Mouse (Mus musculus) fat pad, adult 2 months (tissue): ENCODE data around the gene Poglut1.

Experiments used
- DNase-seq: peaks from one replicate; pipeline ENCODE4 v3.0.0-alpha.2; 2011; ENCODE audit warnings: low read depth, low spot score; ENCODE audit errors: extremely low read depth

Poglut1 gene

DNA sequence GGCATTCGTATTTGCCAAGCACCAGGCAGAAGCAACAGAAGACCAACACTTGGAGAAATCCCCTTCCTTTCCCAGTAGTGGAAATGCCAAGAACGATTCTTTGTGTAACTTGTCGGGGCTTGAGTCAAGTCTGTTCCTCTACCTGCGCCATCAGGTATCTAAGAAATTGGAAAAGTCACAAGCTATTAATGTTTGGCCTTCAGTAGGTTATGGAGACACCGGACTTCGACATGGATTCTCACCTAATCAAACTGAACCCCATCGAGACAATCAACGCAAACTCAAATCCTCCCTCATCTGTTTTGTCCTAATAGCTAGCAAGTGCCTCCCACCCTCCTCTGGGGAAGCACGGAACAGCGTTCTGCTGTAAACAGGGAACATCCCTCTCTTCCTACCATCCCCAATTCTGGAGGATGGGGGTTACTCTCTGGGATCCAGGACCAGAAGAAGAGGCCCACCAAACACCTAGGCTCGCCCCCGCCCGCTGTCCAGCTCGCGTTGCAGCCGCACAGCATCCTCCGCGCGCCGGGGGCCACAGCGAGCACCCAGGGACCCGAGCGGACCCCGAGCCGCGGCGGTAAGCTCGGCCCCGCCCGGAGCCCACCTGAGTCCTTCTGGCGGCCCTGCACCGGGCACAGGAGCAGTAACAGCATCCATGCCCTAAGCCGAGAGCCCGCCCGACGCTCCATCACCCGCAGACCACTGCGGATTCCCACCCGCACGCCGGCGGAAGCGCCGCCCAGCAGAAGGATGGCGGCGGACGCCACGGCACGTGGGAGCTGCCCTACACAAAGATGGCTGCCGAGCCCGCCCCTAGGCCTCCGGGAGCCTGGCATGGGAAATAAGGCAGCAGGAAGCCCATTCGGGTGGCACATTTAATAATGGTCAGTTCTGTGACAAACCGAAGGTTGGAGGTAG is at the start of gene Poglut1:
Gene Poglut1 (minus strand): TSS at position 780 of the 918 bp plus-strand sequence.
- DNase-seq: no peak

DNA sequence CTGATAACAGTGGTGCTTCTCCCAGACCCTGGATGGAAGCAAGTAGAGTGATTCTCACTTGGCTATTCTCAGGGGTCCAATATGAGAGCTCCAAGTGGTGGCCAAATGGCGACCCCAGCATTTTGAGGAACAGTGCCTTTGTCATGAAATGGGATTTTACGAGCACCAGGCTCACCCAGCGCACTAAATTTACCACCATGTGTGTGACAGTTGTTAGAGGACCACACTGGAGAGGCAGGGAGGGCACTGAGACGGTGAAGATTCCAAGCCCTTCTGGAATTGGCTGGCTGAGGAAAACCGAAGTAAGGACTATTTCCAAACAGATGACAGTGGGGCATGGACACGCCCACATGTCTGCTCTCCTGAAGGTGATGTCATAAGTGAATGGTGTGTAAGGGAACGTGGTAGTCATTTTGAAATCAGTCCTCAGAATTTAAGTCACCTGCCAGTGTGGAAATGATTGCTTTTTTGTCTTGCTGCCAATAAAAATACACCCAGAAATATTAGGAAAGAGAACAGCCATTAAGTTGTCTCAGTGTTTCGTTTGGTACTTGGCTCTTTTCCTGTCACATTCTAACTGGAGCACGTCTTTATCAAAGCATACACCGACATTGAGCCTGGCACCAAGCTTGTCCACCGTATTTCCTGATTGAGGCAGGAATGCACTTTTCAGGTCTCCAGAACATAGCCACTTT is 49.1 kb upstream of the Poglut1 start:
- peak; percentile 87 for DNase-seq

DNA sequence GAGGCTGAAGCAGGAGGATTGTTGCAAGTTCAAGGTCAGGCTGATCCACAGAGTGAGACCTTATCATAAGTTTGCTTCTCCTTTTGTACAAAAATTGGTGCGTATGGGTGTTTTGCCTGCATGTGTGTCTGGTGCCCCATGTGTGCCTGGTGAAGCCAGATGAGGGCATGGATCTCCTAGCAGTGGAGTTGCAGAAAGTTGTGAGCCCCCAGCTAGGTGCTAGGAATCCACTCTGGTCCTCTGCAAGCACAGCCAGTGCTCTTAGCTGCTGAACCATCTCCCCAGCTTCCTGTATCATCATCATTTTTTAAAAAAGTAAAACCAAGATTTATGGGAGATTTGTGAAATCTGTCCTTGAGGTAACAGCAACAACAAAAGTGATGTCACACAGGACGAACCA is 46.6 kb upstream of the Poglut1 start:
- DNase-seq: no peak

- no peak for DNase-seq
These were observed 46.0 kb upstream of the Poglut1 start for GRCm38 (mm10) chr16:38596099-38596498.

DNA sequence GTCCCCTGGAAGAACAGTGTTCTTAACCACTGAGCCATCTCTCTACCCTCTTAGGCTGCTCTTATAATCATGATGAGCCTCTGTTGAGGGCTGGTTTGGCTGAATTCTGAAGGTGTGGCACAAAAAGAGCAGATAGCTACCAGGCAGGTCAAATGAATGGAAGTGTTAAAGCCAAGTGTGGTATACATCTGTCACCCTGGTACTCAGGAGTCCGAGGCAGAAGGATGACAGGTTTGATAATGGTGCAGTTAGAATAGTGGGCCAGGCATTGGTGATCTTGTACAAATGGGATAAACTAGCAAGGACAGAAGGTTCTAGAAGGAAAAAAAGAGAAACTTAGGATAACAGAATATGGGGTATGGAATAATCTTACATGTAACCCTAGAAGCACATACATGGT is 44.4 kb upstream of the Poglut1 start:
- no peak for DNase-seq

- DNase-seq: no peak
These were observed 42.9 kb upstream of the Poglut1 start for GRCm38 (mm10) chr16:38592946-38593345.

DNA sequence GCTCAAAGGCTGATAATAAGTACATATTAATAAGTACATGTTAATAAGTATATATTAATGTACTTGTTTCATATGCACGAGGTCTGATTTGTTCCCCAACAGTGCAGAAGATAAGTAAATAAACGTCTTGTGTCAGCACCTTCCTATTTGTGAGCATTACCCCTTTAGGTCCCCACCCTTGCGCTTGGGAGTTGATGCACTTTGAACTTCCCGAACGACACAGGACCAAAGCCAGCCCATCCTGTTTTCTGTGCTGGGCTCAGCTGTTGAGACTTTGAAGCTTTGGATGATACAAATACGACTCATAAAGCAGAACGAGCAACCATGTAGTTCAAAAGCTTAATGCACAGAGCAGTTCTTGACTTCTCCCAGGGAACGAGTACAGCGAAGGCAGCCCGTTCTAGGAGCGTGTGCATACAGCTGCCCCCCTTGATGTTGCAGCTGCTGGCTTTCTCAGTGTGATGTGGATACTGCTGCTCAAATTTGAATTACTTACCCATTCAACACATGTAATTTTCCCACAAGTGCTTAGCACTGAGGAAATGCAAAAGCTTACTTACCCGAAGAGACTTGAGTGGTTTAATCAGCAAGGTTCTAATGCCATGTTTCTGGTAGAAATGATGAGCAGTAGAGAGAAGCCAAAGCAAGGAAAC is 42.1 kb upstream of the Poglut1 start:
- DNase-seq: no peak

DNA sequence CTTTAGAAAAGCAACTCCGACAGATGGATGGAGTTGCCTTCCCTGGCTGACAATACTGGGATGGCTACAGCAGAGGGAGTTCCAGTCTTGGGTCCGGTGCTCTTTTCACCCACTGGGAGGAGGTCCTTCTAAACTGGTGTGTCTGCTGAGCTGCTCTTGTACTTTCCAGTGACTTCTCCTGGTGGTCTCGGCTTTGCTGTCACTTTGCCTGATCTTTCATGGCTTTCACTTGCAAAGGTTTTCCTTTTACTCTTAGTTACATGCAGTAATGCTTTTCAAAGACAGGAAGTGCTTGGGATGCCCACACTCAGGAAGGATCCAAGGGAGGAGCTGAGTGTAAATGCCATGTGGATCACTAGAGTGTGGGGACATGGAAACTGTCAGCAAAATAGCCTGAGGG is 41.4 kb upstream of the Poglut1 start:
- no peak for DNase-seq

DNA sequence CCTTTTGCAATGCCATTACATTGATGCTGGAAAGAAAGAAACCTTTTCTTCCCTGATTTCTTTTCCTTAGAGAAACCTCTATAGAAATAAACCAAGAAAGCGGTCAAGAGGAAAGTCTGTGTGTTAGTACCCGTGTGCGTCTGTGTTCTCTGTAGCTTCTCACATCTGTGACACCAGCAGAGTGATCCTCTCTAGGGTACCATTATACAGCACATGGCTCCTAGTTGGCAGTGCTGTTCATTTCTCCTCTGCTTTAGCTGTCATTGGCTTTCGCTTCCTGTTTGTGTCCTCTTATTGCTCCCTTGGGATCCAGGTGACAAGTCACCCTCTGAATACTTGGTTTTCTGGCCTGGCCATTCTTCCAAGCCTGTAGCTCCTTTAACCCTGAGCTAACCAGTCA is 37.5 kb upstream of the Poglut1 start:
- DNase-seq: no peak

DNA sequence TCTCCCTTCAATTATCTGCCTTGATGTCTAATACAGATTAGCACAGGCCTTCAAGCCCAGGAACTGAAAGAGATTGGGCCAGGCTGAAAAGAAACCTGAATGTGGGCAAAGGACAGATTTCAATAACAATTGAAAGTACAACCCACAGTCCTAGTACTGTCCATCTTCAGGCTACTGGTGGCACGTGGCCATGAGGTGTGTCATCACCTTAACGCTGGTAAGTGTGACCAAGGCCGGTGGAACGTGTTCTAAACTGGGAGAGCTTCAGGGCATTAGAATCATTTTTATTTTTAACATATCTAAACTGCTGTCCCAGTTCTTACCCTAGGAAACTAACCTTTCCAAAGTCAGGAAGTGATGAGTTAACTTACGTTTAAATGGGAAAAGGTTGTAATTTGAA is 37.1 kb upstream of the Poglut1 start:
- no peak for DNase-seq

- DNase-seq: no peak
These were observed 35.1 kb upstream of the Poglut1 start for GRCm38 (mm10) chr16:38585186-38585585.

GRCm38 (mm10) chr16:38584761-38585160 is 34.7 kb upstream of the Poglut1 start:
- DNase-seq: no peak

- no peak for DNase-seq
These were observed 21.4 kb upstream of the Poglut1 start for GRCm38 (mm10) chr16:38571481-38571880.

DNA sequence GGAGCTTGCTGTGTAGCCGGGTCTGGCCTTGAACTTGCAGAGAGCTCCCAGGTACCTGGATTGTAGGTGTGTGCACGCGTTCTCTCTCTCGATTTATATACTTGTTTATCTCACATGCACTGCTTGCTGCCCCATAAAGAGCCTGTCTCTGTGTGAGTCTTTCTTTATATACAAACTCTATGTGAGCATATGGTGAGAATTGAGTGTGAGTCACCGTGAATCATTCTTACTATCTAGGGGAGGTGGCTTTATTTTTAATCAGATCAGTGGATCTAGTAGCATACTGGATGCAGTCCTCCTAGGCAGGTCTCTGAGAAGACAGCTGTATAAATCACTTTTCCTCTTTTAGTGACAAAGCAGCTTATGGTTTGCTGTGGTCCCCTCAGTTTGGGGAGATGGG is 18.1 kb upstream of the Poglut1 start:
- DNase-seq: no peak

DNA sequence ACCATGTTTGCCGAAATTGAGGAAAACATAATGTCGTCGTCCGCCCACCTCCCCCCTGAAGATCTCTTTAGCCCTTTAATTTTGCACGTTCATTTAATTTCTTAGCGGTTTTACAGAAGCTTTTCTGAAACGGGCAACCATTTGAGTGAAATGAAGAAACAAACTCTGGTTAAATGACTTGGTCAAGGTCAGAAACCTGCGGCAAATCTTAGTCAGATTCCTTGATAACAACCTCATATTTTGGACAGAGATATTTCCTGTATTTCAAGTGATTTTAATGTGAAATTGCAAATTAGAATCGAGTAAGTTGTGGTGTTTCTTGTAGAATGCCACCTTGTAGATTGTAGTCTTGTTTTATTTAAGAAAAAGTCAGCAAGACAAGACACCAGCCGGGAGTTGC is 13.5 kb upstream of the Poglut1 start:
- DNase-seq: no peak

DNA sequence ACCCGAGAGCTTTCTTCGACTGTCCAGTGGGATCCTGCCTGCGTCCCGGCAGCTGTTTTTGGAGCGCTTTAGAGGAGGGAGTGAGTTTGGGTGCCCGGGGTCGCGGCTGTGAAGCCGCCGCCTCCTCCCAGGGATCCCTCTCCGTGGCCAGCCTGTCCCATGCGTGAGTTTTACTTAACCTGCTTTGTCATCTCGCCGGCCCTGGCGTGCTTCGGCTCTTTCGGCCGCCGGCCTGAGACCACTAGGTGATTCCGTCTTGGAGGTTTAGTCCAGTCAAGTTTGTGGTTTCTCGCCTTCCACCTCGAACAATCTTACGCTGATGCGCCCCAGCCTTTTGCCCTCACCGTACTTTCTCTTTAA is 12.9 kb upstream of the Poglut1 start:
- DNase-seq: no peak

- DNase-seq: no peak
These were observed 12.3 kb upstream of the Poglut1 start for GRCm38 (mm10) chr16:38562131-38562967.

DNA sequence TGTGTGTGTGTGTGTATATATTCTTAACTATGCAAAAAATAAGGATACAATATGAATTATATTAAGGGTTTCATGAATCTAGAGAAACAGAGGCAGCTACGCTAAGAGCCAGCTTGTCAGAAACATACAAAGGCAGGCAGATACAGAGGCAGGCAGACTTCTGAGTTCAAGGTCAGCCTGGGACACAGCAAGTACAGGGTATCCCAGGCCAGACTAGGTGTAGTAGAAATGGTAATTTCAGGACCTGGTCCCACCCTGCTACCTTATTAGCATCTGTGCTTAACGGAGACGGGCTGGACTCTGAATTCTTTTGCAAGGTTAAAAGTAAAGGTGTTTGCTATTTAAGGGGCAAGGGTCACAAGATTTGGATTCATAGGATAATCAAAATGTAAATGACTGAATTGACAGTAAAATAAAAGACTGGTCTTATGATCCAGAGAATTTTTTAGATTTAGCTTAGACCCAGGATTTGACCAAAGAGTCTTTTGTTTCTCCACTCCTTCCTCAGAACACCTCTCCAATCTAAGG is 8.2 kb upstream of the Poglut1 start, which contains the start of gene Tmem39a:
Gene Tmem39a (plus strand): TSS at position 478 of the 528 bp plus-strand sequence.
- DNase-seq: no peak

DNA sequence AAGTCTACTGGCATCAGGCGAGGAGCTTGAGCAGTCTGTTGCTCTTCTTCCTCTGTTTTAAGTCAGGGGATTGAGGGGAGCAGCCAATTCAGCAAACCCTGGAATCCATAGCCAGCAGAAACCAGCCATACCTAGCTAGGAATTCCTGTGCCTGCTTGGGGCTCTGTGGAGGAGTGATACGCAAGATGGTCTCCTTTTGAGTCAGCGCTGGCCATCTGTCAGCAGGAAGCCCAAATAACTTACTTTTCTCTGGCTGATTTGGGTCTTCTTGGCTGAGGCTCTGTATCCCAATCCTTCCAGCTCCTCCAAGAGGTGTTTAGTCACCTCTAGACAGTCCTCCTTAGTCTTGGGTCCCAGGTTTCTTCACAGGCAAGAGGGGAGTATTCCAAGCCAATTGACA is 5.9 kb upstream of the Poglut1 start:
- DNase-seq: no peak

GRCm38 (mm10) chr16:38548000-38548399 is 2.1 kb downstream of the Poglut1 start:
- no peak for DNase-seq
